Mouse (Mus musculus): Measurements from ENCODE around the gene 2410131K14Rik. TPM values are rescaled to one million over a fixed set of nuclear protein-coding genes. Genes with fewer than 3 reads are reported as not detected.

Gene 2410131K14Rik
- polyA plus RNA-seq, 1 experiment = 11.7 TPM

DNA sequence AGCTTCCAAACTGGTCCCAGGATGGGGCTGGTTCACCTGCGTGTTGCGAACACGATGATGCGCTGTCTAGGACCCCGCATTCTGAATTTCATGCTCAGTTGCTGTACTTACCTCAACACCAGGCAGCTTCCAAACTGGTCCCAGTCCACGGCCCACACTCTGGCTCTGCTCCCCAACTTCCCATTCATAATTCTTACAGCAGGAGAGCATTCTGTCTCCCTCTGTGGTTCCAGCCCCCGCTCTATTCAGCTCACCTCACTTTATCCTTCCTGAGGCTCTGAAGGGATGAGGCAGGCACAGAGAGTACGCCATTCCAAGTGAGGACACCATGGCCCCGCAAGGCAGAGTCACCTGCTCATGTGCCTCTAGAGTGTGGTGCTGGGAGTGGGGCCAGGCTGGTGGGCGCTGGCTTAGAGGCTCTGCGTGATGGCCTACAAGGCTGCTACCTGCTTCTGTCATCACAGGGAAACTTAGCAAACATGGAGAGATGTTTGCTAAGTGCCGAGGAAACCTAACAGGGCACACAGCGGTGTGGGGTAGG lies 14.9 kb upstream of the 2410131K14Rik start:
- no peak overlapping the region for H3K4me3 ChIP-seq (ENCODE audit: insufficient read depth, low read length)
- no peak for TF ChIP-seq CTCF (IDR thresholded peaks at IDR 0.05; ENCODE audit: borderline replicate concordance, insufficient read depth, low read length)
- TF ChIP-seq POLR2A (IDR thresholded peaks at IDR 0.05; ENCODE audit: low read depth, low read length) = no peak
- H3K4me1 ChIP-seq (ENCODE audit: control insufficient read depth, insufficient read depth, low read length) = no peaks in the 10 kb centered on the region
- no peak overlapping the region for H3K27ac ChIP-seq (ENCODE audit: insufficient read depth, low read length)

DNA sequence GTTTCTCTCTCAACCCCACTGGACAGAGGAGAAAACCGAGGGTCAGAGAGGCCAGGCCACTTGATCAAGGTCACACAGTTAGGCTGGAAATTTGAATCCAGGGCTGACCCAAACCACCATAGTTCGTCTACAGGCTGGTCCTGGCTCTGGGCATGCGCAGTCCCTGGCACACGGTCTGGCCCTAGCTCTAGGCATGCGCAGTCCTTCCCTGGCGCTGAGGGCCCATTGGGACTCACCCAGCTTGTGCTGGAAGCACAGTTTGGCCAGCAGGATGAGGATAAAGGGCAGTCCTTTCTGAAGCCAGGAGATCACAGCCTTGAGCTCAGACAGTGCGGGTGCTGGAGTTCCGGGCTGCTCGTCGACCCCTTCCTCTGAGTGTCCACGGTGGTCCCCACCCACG lies 8.1 kb upstream of the 2410131K14Rik start:
- TF ChIP-seq POLR2A (IDR thresholded peaks at IDR 0.05; ENCODE audit: low read depth, low read length) (no peak), CTCF (IDR thresholded peaks at IDR 0.05; ENCODE audit: borderline replicate concordance, insufficient read depth, low read length) (no peak)
- Histone ChIP-seq H3K27ac (ENCODE audit: insufficient read depth, low read length) (no peak overlapping the region), H3K4me1 (ENCODE audit: control insufficient read depth, insufficient read depth, low read length) (no peaks in the 10 kb centered on the region), H3K4me3 (ENCODE audit: insufficient read depth, low read length) (no peak overlapping the region)

DNA sequence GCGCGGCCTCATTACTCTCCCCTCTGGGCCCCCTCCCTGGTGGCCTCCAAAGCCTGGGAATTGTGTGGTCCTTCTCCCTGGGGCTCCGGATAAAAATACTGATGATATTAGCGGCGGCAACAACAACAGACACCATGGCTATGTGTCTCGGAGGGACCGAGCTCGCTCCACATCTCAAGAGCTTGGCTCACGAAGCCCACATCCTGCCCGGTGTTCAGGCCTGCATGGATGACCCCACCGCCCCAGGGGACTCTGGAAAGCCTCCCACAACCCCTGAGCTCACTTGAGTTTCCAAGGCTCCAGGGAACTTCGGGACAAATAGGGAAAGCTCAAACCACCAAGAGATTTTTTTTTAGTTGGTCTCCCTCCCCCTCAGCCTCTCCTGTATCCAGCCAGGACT lies 5.4 kb upstream of the 2410131K14Rik start:
- Histone ChIP-seq H3K4me1 (ENCODE audit: control insufficient read depth, insufficient read depth, low read length) (no peaks in the 10 kb centered on the region), H3K4me3 (ENCODE audit: insufficient read depth, low read length) (no peak overlapping the region), H3K27ac (ENCODE audit: insufficient read depth, low read length) (no peak overlapping the region)
- TF ChIP-seq POLR2A (IDR thresholded peaks at IDR 0.05; ENCODE audit: low read depth, low read length) (no peak), CTCF (IDR thresholded peaks at IDR 0.05; ENCODE audit: borderline replicate concordance, insufficient read depth, low read length) (no peak)

DNA sequence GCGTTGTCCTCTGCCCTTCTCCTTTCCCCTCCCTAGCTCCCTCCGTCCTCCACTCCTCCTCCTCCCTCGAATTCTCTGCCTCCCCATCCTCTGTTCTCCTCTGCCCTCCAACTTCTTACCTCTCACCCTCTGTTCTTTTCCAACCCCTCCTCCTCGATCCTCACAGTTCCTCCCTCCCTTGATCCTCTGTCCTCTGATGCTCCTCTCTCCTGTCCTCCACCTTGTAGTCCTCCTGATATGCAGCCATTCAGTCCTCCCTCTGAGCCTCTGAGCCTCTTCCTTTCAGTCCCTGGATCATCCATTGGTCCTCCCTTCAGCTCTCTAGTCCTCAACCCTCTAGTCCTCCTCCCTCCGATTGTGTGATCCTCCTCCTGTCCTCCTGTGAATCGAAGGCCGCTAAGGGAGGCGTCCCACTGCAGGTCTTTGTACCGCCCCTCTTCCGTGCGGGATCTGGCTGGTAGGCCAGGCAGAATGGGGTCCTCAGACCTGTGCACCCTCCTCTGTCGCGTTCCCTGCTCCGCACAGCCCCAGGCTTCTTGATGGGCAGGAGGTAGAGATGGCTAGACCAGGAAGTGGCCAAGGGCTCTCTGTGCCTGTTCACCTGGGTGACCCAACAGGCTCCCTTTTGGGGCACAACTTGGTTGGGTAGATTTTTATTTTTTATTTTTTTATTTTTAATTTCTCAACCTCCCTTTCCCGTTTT lies 730 bp downstream of the 2410131K14Rik start:
- Histone ChIP-seq H3K4me3 (ENCODE audit: insufficient read depth, low read length) (peak overlapping the region; percentile 74), H3K27ac (ENCODE audit: insufficient read depth, low read length) (peak overlapping the region; percentile 9; the same call in 1 of the 2 replicates), H3K4me1 (ENCODE audit: control insufficient read depth, insufficient read depth, low read length) (0 out of 2 replicates have a peak, but pooled peaks cover 7% of the 10 kb centered on the region)
- no peak; the same call in 1 of the 2 replicates for TF ChIP-seq POLR2A (IDR thresholded peaks at IDR 0.05; ENCODE audit: low read depth, low read length)
- TF ChIP-seq CTCF (IDR thresholded peaks at IDR 0.05; ENCODE audit: borderline replicate concordance, insufficient read depth, low read length) = no peak

DNA sequence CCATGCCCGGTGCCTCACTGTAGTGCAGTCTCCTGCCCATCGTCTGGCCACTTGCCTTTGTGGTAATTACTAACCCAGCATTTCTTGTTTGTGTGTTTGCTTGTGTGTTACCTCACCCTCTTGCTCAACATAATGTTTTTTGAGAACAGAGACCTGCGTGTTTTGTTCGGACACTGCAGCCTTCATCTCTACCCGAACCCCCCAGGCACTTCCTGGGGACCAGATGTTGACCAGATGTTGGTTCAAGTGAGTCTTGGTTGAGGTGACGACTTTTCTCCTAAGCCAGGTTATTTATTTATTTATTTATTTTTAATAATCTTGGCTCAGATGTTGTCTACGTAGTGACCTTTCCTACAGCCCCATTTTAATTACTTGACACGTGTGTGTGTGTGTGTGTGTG lies 2.4 kb downstream of the 2410131K14Rik start:
- TF ChIP-seq CTCF (IDR thresholded peaks at IDR 0.05; ENCODE audit: borderline replicate concordance, insufficient read depth, low read length) (no peak), POLR2A (IDR thresholded peaks at IDR 0.05; ENCODE audit: low read depth, low read length) (no peak)
- H3K4me1 ChIP-seq (ENCODE audit: control insufficient read depth, insufficient read depth, low read length) = 0 out of 2 replicates have a peak, but pooled peaks cover 7% of the 10 kb centered on the region
- no peak overlapping the region for H3K27ac ChIP-seq (ENCODE audit: insufficient read depth, low read length)
- no peak overlapping the region for H3K4me3 ChIP-seq (ENCODE audit: insufficient read depth, low read length)

DNA sequence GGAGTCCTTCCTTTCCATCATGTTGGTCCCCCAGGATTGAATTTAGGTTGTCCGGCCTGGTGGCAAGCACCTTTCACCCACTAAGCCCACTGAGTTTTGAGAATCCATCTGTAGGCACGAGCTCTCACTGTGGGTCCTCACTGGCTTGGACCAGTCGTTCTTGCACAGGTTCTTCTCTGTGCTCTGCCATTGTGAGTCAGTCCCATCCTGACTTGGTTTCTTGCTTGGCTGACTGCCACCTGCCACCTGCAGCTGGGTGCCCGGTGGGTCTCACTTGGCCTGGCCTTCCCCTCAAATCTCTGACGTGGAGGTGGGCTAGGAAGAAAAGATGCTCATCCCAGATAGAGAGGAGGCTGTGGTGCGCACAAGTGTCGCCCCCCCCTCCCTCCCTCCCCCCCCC lies 6.0 kb downstream of the 2410131K14Rik start:
- TF ChIP-seq POLR2A (IDR thresholded peaks at IDR 0.05; ENCODE audit: low read depth, low read length) = no peak
- TF ChIP-seq CTCF (IDR thresholded peaks at IDR 0.05; ENCODE audit: borderline replicate concordance, insufficient read depth, low read length) = no peak
- Histone ChIP-seq H3K4me3 (ENCODE audit: insufficient read depth, low read length) (no peak overlapping the region), H3K4me1 (ENCODE audit: control insufficient read depth, insufficient read depth, low read length) (0 out of 2 replicates have a peak, but pooled peaks cover 7% of the 10 kb centered on the region), H3K27ac (ENCODE audit: insufficient read depth, low read length) (no peak overlapping the region)

DNA sequence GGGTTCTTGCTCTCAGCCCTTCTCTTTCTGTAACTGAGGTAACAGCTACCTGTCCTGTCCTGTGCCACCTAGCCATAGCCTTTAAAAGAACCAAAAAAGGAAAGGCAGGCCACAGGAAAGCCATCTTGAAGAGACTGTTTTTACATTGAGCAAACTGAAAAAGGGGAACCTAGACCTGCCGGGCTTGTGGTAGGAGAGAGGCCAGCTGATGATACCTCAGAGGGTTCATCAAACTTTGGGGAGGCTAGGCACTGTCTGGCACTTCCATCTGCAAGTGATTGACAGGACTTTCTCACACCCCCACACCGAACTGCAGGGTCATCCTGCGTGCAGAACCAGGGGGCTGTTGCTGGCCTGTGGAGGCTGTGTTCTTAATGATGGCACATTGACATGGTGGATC lies 8.5 kb downstream of the 2410131K14Rik start:
- no peak overlapping the region for H3K27ac ChIP-seq (ENCODE audit: insufficient read depth, low read length)
- no peaks in the 10 kb centered on the region for H3K4me1 ChIP-seq (ENCODE audit: control insufficient read depth, insufficient read depth, low read length)
- TF ChIP-seq POLR2A (IDR thresholded peaks at IDR 0.05; ENCODE audit: low read depth, low read length) (no peak), CTCF (IDR thresholded peaks at IDR 0.05; ENCODE audit: borderline replicate concordance, insufficient read depth, low read length) (no peak)
- H3K4me3 ChIP-seq (ENCODE audit: insufficient read depth, low read length) = no peak overlapping the region

DNA sequence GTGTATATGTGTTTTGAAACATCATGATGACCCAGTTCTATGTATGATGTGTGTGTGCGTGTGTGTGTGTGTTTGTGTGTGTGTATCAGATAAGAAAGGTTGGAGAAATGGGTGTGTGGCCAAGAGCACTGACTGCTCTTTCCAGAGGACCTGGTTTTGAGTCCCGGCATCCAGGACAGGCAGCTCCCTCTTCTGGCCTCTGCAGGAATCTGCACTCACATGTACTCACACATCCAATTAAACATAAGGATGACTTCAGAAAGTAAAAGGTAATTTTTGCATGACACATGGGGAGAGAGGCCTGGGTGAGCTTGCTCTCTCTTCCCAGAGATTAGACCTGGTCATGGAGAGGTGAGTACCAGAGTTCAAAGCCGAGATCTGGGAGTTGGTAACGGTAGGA lies 12.0 kb downstream of the 2410131K14Rik start:
- H3K4me3 ChIP-seq (ENCODE audit: insufficient read depth, low read length) = no peak overlapping the region
- H3K27ac ChIP-seq (ENCODE audit: insufficient read depth, low read length) = no peak overlapping the region
- TF ChIP-seq POLR2A (IDR thresholded peaks at IDR 0.05; ENCODE audit: low read depth, low read length) = no peak
- TF ChIP-seq CTCF (IDR thresholded peaks at IDR 0.05; ENCODE audit: borderline replicate concordance, insufficient read depth, low read length) = no peak
- no peaks in the 10 kb centered on the region for H3K4me1 ChIP-seq (ENCODE audit: control insufficient read depth, insufficient read depth, low read length)

DNA sequence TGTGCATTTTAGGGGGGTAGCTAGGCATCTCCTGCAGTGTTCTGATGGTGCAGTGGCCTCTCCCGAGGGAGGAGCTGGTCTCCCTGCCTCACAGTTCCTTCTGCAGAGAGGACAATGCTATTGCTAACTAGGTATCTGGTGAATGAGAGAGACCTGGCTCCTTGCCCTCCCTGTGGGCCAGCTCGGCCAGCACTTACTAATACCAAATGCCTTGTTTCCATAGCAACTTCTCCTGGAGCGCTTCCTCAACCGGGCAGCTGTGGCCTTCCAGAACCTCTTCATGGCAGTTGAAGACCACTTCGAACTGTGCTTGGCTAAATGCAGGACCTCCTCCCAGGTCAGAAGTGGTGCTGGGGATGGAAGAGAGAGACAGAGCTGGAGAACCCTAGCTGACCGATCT lies 14.1 kb downstream of the 2410131K14Rik start:
- Histone ChIP-seq H3K4me1 (ENCODE audit: control insufficient read depth, insufficient read depth, low read length) (no peaks in the 10 kb centered on the region), H3K27ac (ENCODE audit: insufficient read depth, low read length) (no peak overlapping the region), H3K4me3 (ENCODE audit: insufficient read depth, low read length) (no peak overlapping the region)
- TF ChIP-seq POLR2A (IDR thresholded peaks at IDR 0.05; ENCODE audit: low read depth, low read length) (no peak), CTCF (IDR thresholded peaks at IDR 0.05; ENCODE audit: borderline replicate concordance, insufficient read depth, low read length) (no peak)

DNA sequence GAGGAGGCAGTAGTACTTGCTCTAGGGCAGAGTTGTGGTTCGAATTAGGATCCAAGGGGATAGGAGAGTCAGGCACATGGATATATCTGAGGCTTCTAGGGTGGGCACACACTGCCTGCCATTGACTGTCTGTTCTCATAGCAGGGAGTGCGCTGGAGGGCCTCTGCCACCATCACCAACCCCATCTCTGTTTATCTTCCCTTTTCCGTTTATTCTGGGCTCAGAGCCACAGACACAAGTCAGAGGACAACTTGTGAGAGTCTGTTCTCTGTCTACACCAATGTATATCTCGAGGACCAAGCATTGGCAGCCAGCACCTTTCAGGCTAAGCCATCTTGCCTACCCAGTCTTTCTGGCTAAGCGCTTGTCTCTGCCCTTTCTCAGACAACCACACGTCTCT lies 14.6 kb downstream of the 2410131K14Rik start:
- no peak overlapping the region for H3K27ac ChIP-seq (ENCODE audit: insufficient read depth, low read length)

More for the DNA sequence above, 14.6 kb downstream of the 2410131K14Rik start:
- Histone ChIP-seq H3K4me1 (ENCODE audit: control insufficient read depth, insufficient read depth, low read length) (no peaks in the 10 kb centered on the region), H3K4me3 (ENCODE audit: insufficient read depth, low read length) (no peak overlapping the region)
- TF ChIP-seq POLR2A (IDR thresholded peaks at IDR 0.05; ENCODE audit: low read depth, low read length) = no peak
- TF ChIP-seq CTCF (IDR thresholded peaks at IDR 0.05; ENCODE audit: borderline replicate concordance, insufficient read depth, low read length) = no peak
